Mouse (Mus musculus): ENCODE data around the gene Elavl4. TPM values are rescaled to one million over a fixed set of nuclear protein-coding genes. Genes with fewer than 3 reads are reported as not detected.

The Elavl4 gene
- under 1 TPM in 1 of 2 experiments, not detected in 1; 0.53 TPM for total RNA-seq (2021)

- peak; percentile 23 to 36 for DNase-seq
- intact Hi-C loops (cut with DNase I), result no loop called here
Measured at GRCm38 (mm10) chr4:110351178-110352000, at the start of gene Elavl4. Elavl4 (minus strand) TSS chr4:110351909.

- peak; percentile 11 for DNase-seq
- intact Hi-C loops (cut with DNase I), result no loop called here
Measured at GRCm38 (mm10) chr4:110397618-110398045, 45.9 kb upstream of the Elavl4 start, which contains the start of gene Agbl4. Agbl4 (plus strand) TSS chr4:110397661.

- intact Hi-C loops (cut with DNase I), result no loop called here
- no peak for DNase-seq
Measured at GRCm38 (mm10) chr4:110396221-110396620, 44.5 kb upstream of the Elavl4 start.

- intact Hi-C loops (cut with DNase I), result no loop called here
- no peak for DNase-seq
Measured at GRCm38 (mm10) chr4:110360568-110360967, 8.9 kb upstream of the Elavl4 start.

- DNase-seq, result no peak
- intact Hi-C loops (cut with DNase I), result no loop called here
Measured at GRCm38 (mm10) chr4:110352001-110352369, 276 bp upstream of the Elavl4 start.

- intact Hi-C loops (cut with DNase I), result no loop called here
- DNase-seq, result no peak
Measured at GRCm38 (mm10) chr4:110350856-110351177, 892 bp downstream of the Elavl4 start.

- no peak for DNase-seq
- intact Hi-C loops (cut with DNase I), result loop anchor here (10.0 kb wide), 1 partner anchor 171 kb away; no protein-coding TSS in a partner anchor
Measured at GRCm38 (mm10) chr4:110323912-110324311, 27.8 kb downstream of the Elavl4 start.

GRCm38 (mm10) chr4:110312126-110312525 lies 39.6 kb downstream of the Elavl4 start:
- intact Hi-C loops (cut with DNase I), result no loop called here
- no peak for DNase-seq

- intact Hi-C loops (cut with DNase I), result no loop called here
- no peak for DNase-seq
Measured at GRCm38 (mm10) chr4:110306972-110307371, 44.7 kb downstream of the Elavl4 start.

GRCm38 (mm10) chr4:110306559-110306958 lies 45.1 kb downstream of the Elavl4 start:
- intact Hi-C loops (cut with DNase I), result no loop called here
- no peak for DNase-seq

- intact Hi-C loops (cut with DNase I), result no loop called here
- DNase-seq, result no peak
Measured at GRCm38 (mm10) chr4:110295793-110296192, 55.9 kb downstream of the Elavl4 start.

- DNase-seq, result no peak
- intact Hi-C loops (cut with DNase I), result no loop called here
Measured at GRCm38 (mm10) chr4:110293238-110293637, 58.5 kb downstream of the Elavl4 start.

GRCm38 (mm10) chr4:110292471-110292870 lies 59.2 kb downstream of the Elavl4 start:
- intact Hi-C loops (cut with DNase I), result no loop called here

GRCm38 (mm10) chr4:110290544-110291095 lies 61.1 kb downstream of the Elavl4 start:
- DNase-seq, result no peak
- intact Hi-C loops (cut with DNase I), result no loop called here

More at GRCm38 (mm10) chr4:110292471-110292870, 59.2 kb downstream of the Elavl4 start:
- no peak for DNase-seq

- intact Hi-C loops (cut with DNase I), result no loop called here
- no peak for DNase-seq
Measured at GRCm38 (mm10) chr4:110290056-110290455, 61.7 kb downstream of the Elavl4 start.

- intact Hi-C loops (cut with DNase I), result no loop called here
- no peak for DNase-seq
Measured at GRCm38 (mm10) chr4:110287412-110288067, 64.2 kb downstream of the Elavl4 start.

GRCm38 (mm10) chr4:110286841-110287240 lies 64.9 kb downstream of the Elavl4 start:
- DNase-seq, result no peak
- intact Hi-C loops (cut with DNase I), result no loop called here

GRCm38 (mm10) chr4:110286371-110286781 lies 65.3 kb downstream of the Elavl4 start:
- DNase-seq, result no peak
- intact Hi-C loops (cut with DNase I), result no loop called here

- intact Hi-C loops (cut with DNase I), result no loop called here
- no peak for DNase-seq
Measured at GRCm38 (mm10) chr4:110285346-110286330, 66.1 kb downstream of the Elavl4 start.

GRCm38 (mm10) chr4:110284446-110284845 lies 67.3 kb downstream of the Elavl4 start:
- DNase-seq, result no peak
- intact Hi-C loops (cut with DNase I), result no loop called here
